Mouse (Mus musculus): ENCODE data around the gene Hmga2.

Hmga2 gene

DNA sequence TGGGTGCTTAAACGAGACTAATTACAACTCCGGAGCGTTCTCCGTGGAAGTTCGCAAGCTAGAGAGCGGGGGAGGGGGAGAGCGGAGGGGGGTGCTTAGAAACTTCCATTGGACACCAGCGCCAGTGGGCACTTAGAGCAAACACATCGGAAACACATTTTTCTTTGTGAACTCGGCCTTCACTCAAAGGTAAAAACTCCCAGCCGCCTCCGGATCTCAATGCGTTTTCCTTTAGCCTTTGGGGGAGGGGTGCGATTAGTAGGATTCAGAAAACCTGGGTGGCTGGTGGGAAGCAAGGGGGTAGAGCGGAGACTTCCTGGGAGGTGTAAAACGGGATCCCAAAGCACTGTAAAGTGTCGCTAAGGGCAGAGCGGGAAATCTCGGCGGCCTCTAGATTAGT, 2.0 kb downstream of the Hmga2 start:
- no peak for ATAC-seq (ENCODE audit: insufficient number of reproducible peaks, low FRiP score, low TSS enrichment)

DNA sequence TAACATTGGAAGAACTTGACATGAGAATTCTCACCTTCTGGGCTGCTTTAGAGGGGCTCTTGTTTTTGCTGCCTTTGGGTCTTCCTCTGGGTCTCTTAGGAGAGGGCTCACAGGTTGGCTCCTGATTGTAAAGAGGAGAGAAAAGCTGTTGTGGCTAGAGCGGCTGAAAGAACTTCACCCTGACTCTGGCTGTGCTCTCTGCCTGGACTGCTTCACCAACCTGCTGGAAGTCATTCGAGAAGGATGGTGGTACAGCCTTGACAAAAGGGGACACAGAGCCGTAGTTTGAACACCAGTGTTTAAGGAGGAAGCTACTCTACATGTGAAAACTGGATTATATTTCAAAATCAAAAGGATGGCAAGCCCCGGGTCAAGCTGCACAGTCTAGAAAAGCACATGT, 3.1 kb downstream of the Hmga2 start:
- ATAC-seq (ENCODE audit: insufficient number of reproducible peaks, low FRiP score, low TSS enrichment): no peak

DNA sequence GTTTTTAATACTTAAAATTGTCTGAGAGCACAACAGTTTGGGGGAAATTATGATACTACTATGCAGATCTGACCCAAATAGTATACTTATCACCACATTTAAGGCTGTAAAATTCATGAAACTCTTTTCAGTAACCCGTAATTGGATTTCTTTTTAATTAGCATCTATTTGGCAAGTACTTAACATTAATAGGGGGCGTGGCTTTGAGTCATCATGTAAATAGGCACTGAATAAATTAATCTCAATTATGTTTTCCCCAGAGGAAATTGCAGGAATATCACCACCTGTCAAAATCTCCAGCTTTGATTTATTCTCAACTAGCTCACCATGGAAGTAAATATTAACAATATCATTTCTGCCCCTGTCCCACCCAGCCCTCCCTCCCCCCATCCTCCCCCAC, 3.7 kb downstream of the Hmga2 start:
- ATAC-seq (ENCODE audit: insufficient number of reproducible peaks, low FRiP score, low TSS enrichment): no peak

DNA sequence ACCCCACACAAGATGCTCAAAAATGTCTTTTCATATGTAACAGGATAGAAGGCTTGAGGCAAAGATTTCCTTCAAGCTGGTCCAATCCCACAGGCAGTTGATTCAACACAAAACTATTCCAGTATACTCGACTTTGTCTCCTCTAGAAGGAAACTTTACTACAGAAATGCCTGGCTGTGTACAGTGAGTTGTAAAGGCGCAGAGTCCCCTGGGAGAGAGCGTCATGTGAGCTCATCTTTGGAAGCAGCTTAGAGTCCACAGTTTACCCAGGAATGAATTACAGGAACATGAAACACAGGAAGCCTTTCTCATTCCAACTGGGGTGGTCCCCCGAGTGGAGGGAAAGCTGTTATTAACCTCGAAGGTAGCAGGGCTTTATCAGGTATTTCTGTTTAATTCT, 11.1 kb downstream of the Hmga2 start:
- ATAC-seq (ENCODE audit: insufficient number of reproducible peaks, low FRiP score, low TSS enrichment): no peak

DNA sequence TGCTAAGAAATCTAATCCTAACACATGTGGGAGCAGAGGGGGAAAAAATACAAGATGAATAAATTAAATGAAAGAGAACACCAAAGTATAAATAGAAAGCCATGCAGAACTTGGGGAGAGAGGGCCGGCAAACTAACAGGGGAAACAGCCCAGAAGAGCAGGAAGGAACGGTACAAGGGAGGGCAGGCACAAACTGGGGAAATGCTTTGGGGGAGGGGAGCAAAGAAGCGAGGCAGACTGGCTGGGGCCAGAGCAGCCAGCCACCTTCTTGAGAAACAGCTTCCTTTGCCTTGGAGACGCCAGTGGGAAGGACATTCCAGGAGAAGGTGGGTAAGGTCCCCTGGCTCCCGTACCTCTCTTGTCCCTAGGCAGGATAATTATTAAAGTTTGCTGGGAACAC, 14.5 kb downstream of the Hmga2 start:
- ATAC-seq (ENCODE audit: insufficient number of reproducible peaks, low FRiP score, low TSS enrichment): no peak

DNA sequence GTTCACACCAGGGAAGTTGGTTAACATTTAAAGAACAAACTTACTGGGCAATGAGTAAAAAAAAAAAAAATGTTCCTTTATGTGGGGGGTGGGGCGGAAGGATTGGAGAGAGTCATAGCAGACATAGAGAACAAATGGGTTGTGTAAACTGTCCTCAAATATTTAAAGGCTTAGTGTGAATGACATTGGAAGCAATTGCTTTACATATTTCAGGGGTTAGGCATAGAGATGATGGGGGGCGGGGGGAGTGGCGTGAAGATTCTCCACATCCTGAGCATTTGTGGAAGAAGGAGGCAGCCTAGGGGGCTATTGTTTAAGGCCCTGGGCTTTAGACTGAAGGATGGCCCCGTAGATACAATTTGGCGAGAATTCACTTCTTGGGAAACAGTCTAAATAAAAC, 15.0 kb downstream of the Hmga2 start:
- no peak for ATAC-seq (ENCODE audit: insufficient number of reproducible peaks, low FRiP score, low TSS enrichment)

DNA sequence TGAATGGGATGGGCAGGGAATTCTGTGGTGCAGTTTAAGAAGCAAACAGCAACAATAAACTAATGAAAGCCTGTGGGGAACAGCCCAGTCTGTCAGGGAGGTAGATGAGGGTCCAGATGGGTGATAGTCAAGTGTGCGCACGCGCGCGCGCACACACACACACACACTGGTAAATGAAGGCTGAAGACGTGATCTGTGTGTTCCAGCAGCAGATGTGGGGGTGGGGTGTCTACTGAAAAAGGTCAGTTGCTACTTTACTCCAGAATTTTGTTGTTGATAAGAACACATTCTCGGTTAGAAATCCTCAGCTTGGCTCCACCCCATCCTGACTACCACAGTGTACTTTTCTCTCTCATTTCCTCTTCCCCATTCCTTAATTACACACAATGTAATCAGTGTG, 17.4 kb downstream of the Hmga2 start:
- ATAC-seq (ENCODE audit: insufficient number of reproducible peaks, low FRiP score, low TSS enrichment): no peak

DNA sequence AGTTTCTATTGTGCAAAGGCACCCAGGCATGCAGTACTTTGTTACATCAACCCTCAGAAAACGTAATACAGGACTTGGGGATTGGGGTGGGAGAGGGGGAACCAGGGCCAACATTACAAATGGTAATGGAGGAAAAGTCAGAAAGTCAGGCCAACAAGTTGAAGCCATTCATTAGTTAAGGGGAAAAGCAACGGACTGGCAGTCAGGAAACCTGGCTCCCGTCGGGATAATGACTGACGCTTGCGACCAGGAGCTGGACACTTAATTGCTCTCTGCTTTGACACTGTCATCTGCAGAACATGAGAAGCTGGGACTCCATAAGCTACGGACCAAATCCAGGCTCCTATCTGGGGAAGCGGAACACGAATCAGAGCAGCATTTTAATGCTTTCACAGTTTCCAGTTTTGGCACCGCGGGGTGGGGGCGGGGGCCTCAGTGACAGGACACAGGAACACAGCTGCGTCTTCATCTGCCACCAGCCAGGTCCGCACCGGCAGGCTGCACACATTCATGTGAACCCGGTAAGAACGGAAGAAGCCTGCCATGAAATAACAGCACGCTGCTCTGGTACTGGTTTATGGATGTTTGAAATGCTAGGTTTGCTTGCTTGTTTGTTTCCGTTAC, 26.5 kb downstream of the Hmga2 start:
- ATAC-seq (ENCODE audit: insufficient number of reproducible peaks, low FRiP score, low TSS enrichment): no peak

DNA sequence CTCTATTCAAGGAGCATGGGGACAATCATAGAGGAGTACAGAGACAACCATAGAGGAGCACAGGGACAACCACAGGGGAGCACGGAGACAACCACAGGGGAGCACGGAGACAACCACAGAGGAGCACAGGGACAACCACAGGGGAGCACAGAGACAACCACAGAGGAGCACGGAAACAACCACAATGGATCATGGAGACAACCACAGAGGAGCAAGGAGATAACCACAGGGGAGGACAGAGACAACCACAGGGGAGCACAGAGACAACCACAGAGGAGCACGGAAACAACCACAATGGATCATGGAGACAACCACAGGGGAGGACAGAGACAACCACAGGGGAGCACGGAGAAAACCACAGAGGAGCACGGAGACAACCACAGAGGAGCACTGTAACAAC, 29.5 kb downstream of the Hmga2 start:
- ATAC-seq (ENCODE audit: insufficient number of reproducible peaks, low FRiP score, low TSS enrichment): no peak

DNA sequence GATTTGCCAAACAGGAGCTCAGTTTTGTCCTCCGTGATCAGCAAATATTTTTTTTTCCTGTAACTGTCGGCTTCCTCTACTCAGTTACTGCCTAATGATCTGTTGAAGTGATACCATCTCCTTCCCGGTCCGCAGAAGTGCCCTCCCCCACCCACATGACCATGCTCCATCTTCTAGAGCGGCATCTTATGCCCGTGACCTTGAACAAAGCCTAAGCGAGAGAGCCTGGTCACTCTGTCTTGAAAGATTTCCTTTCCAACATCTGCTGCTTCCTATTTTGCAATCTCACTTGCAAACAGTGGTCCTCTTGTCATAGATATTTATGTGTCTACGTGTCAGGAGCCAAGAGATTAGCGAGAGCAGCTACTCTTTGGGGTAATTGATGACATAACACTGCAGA, 30.1 kb downstream of the Hmga2 start:
- no peak for ATAC-seq (ENCODE audit: insufficient number of reproducible peaks, low FRiP score, low TSS enrichment)

DNA sequence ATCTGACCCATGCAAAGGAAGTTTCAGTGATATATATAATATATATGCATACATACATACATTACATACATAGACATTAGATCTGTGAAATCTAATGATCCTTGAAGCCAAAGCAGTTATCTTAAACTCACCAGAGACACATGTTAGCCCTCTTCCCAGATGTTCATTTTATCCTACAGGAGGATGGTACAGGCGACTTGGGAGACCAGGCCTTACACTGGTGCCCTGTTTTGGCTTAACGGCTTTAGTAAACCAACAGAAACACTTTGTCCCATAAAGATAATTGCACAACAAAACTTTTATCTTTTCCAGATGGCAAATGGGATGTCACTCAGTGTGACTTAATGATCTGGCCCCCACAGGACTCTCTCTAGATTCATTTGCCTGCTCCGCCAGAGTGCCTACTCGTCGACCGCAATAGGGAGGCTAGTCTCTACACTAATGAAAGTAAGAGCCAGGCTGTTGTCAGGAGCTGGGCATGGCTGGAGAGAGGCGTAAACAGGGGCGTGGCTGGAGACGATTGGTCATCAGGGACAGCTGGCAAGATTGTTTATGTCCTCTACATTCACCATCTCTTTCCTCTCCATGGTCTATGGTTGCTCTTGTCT, 31.7 kb downstream of the Hmga2 start:
- ATAC-seq (ENCODE audit: insufficient number of reproducible peaks, low FRiP score, low TSS enrichment): no peak

DNA sequence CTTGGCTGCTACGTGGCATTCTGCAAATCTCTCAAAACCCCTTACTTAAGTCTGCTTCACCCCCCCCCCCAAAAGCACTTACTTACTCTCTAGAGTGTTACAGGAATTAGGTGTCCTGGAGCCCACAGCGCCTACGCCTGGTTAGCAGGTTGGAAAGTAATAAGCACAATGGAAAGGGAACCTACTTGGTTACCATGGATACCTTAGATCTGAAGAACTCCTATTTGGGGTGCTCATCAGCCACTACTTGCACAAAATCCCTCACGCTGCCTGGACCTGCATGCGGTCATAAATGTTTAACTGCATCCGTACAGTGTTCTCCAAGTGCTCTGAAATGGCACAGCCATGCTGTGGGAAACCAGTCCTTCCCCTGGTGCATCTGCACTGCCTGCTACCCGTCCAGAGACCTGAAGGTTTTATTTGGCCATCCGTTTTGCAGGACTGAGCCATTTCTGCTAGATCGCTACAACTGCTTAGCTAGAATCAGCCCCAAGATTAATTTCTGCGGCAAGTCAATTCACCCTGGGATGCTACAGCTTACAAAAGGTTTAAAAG, 32.4 kb downstream of the Hmga2 start:
- no peak for ATAC-seq (ENCODE audit: insufficient number of reproducible peaks, low FRiP score, low TSS enrichment)

DNA sequence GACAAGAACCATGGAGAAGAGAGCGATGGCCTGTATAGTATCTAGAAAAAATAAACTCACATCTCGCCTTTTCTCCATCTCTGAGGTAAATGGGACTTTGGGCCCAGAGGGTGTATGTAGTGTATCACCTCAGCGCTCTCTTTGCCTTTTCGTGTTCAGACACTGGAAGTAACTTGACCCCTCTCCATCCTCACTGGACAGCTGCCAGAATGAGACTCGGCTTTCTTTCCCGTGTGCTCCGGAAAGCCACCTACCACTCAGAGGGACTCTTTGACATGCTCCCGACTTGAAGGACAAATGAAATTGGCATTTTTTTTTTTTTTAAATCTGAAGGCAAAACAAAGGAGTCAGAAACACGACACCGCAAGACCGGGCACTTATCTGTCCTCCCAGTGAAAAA, 35.0 kb downstream of the Hmga2 start:
- ATAC-seq (ENCODE audit: insufficient number of reproducible peaks, low FRiP score, low TSS enrichment): no peak

DNA sequence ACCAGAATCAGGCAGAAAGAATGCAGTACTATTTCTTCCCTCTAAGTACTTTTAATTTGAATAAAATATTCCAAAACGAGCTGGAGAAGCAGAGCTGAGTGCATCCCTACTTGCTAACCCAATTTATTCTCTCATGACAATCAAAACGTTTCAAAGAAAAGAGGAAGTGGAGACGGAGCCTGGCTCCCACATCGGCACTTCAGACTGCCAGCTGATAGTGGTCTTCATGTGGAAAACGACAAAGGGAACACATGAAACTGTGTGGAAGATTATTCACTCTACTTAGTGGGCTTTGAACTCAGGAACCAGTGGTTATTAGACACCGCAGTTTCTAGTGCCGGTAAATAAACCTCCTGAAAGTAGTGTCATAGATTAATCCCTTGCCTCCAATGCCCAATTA, 41.8 kb downstream of the Hmga2 start:
- ATAC-seq (ENCODE audit: insufficient number of reproducible peaks, low FRiP score, low TSS enrichment): no peak

DNA sequence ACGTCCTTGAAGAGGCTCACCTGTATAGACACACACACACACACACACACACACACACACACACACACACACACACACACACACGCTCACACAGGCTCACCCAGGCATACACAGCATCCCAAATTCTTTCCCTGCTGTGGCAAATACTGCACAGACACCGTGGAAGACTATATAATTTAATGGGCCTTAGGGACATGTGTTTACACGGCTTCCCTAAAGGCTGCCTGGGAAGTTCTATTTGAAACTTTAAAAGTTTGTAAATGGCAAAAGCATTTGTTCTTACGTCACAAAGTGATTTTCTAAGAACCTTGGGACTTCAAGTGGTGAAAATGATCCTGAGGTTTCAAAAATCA, 42.8 kb downstream of the Hmga2 start:
- ATAC-seq (ENCODE audit: insufficient number of reproducible peaks, low FRiP score, low TSS enrichment): no peak

DNA sequence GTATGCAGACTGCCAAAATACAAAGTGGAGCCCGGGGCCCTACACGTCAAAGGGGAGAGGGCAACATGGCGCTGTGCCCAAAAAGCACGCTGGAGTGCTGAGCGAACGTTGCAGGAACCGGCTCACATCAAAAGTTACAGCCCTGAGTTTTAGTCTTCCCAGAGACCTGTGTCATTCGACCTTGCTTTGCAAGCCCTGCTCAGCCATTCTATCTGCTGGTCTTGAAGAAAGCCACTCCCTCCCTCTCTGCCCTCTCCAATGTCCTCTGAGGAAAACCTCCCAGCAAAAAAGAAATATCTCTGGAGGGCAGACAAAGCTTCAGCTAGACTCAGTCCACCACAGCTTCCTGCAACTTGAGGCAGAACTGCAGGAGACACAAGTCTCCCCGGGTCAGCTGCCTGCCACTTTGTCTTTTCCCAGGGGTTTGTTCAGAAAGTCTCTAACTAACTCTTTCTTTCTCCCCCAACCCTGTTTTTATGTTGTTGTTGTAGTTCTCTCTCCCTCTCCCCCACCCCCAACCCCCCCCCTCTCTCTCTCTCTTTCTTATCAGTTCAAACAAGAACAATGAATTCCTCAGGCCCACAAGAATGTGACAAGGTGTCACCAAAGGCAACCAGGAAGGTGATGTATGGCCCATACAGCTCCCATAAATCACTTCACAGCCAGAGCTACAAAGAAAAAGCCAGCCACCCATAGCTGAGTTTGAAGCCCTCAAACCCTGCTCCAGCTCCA, 43.4 kb downstream of the Hmga2 start:
- ATAC-seq (ENCODE audit: insufficient number of reproducible peaks, low FRiP score, low TSS enrichment): no peak

DNA sequence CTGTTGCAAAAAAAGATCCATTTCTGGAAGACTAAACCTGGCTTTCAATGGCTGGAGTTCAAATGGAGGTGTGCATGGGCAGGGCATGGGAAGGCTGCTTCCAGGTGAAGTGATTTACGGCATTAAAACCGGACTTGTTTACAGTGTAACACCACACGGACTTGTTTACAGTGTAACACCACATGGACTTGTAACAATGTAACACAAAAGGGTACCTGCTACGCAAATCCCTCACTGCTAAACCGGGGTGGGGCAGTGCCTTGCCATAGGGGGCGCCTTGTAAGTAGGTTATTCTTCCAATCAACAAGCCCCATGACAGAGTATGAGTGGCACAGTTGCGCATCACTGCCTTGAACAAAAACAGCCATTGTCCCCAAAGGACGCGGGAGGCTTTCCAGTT, 44.2 kb downstream of the Hmga2 start:
- no peak for ATAC-seq (ENCODE audit: insufficient number of reproducible peaks, low FRiP score, low TSS enrichment)

DNA sequence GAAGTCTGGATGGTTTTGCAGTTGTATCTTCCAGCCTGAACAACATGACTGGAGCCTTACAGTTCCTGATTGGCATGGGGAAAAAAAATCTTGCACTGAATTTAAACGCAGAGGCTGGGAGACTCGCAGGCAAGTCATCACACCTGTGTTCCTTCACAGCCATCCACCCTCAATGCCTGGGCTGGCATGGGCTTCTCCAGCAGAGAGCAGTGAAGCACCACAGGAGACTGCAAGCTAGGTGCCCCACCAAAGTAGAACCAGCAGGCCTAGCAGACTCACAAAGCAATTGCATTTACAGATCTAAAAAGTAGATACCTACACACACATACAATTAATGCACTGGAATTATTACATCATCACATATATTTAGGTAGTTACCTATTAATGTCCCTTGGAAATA, 44.8 kb downstream of the Hmga2 start:
- ATAC-seq (ENCODE audit: insufficient number of reproducible peaks, low FRiP score, low TSS enrichment): no peak

DNA sequence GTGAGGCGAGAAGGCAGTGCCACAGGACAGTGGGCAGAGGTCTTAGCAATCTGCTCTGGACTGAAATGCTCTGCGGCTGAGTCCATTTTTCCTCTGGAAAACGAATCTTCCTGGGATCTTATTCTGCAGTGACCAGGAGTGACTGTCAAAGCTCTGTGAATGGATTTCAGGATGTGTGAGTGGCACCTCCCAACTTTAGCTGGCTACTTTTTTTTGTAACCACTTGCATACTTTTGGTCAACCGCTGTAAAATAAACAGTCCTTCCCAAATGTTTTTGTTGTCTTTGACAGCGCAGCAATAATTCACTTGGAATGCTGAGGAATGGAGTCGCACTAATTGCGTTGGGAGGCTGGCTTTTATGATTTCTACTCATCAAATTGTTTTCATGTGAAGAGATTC, 45.8 kb downstream of the Hmga2 start:
- ATAC-seq (ENCODE audit: insufficient number of reproducible peaks, low FRiP score, low TSS enrichment): no peak

DNA sequence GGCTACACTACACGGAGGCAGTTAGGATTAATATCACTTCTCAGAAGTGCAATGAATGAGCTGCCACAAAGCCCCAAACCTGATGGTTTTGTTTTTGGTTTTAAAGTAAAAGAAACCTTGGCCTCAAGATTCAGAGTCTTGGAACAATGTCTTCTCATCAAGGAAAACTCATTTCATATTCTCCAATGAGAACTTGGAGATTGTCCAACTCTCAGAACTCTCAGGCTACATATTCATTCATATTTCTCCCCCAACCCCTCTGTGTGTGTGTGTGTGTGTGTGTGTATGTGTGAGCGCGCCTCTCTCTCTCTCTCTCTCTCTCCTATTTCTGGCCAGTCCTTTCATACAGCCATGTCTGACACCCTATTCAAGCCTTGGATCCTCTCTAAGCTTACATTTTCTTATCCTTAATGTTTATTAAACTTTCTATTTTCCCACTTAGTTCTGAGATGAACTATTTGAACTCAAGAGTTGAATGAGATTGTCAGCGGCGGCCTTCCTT, 46.5 kb downstream of the Hmga2 start:
- no peak for ATAC-seq (ENCODE audit: insufficient number of reproducible peaks, low FRiP score, low TSS enrichment)

DNA sequence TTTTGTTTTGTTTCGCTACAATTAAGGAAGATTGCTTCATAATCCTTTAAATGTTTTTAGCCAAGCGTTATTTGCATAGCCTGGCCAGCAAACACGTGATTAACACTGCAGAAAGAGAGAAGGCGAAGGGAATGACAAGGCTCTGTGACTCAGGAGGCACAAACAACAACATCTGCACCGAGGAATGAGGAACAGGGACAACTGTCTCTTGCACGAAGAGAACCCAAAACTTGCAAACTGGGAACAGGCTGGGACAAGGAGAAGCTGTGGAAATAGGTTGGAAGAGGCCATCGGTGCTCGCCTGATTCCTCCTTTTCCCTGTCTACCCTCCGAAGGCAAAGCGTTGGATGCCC, 47.1 kb downstream of the Hmga2 start:
- ATAC-seq (ENCODE audit: insufficient number of reproducible peaks, low FRiP score, low TSS enrichment): no peak

Data from cerebellum, adult (tissue).